Mouse (Mus musculus) hindbrain, embryonic 10.5 days (tissue): ENCODE data around the gene Pcsk4. TPM values are rescaled to one million over a fixed set of nuclear protein-coding genes. Genes with fewer than 3 reads are reported as not detected.

Experiments used
- DNase-seq: peaks from one replicate; pipeline ENCODE4 v3.0.0-alpha.2; 2017; ENCODE audit warnings: low spot score
- H3K27ac ChIP-seq: fragments of 300-500 bp; sonication (generic); 2 replicates; pipeline ENCODE4 v1.5.1; 2016; ENCODE audit warnings: mild to moderate bottlenecking, moderate library complexity
- H3K27me3 ChIP-seq: fragments of 300-500 bp; sonication (generic); 2 replicates; pipeline ENCODE4 v1.6.1; 2016; ENCODE audit warnings: mild to moderate bottlenecking; ENCODE audit not compliant: poor library complexity, insufficient read depth, severe bottlenecking
- H3K36me3 ChIP-seq: fragments of 300-500 bp; sonication (generic); 2 replicates; pipeline ENCODE4 v1.6.1; 2016; ENCODE audit warnings: mild to moderate bottlenecking, moderate library complexity
- H3K4me1 ChIP-seq: fragments of 300-500 bp; sonication (generic); replicated peaks from 2 replicates; pipeline ENCODE4 v1.6.1; 2016; ENCODE audit warnings: mild to moderate bottlenecking
- H3K4me3 ChIP-seq: fragments of 300-500 bp; sonication (generic); 2 replicates; pipeline ENCODE4 v1.5.1; 2016; ENCODE audit warnings: mild to moderate bottlenecking, moderate library complexity
- H3K9me3 ChIP-seq: fragments of 300-500 bp; sonication (generic); 2 replicates; pipeline ENCODE4 v1.6.1; 2016; ENCODE audit warnings: mild to moderate bottlenecking, moderate library complexity
- WGBS: fragments of 180-500 bp; shearing (Covaris S2); methylation state at CpG from one replicate; pipeline ENCODE4 v1.1.7; 2016; 5-methylcytosine and 5-hydroxymethylcytosine counted together
- polyA plus RNA-seq: library from polyadenylated mRNA; unstranded; fragments of >200 nt; fragmentation: Nextera tagmentation; extraction: Ambion mirVana; gene quantifications from 2 replicates; pipeline ENCODE4 v1.2.1, GENCODE M21; 2016

The Pcsk4 gene
- polyA plus RNA-seq, result 3.3 and 3.9 TPM in 2 replicates

- peaks cover 74% of the 10 kb centered on the region for H3K27me3 ChIP-seq
- H3K36me3 ChIP-seq, result no peaks in the 10 kb centered on the region
- 4% methylated on average over 36 of the region's 36 CpGs for WGBS
- peak within 1 kb of the TSS; percentile 58 for H3K4me3 ChIP-seq
- peak; percentile 98 for DNase-seq
- no peaks in the 10 kb centered on the region for H3K9me3 ChIP-seq
- peaks cover 47% of the 10 kb centered on the region for H3K4me1 ChIP-seq
- peak within 1 kb of the TSS; percentile 71 for H3K27ac ChIP-seq
These were observed at the start of gene Pcsk4, which contains the start of gene Reep6 for GRCm38 (mm10) chr10:80329273-80330081. Gene Pcsk4, minus strand, starts transcription at chr10:80329498. Gene Reep6, plus strand, starts transcription at chr10:80329953.

DNA sequence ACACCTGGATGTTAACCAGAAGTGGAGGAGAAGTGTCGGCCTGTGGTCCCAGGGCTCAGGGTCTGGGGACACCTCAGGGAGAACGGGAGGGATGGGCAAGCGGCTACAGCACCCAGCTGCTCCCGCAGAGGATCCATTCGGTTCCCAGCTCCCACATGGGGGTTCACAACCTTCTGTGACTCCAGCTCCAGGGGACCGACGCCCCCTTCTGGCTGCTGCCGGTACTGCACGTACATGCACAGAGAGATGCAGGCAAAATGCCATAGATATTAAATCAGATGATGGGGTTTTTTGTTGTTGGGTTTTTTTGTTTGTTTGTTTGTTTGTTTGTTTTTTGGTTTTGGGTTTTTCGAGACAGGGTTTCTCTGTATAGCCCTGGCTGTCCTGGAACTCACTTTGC, 48.4 kb upstream of the Pcsk4 start:
- peaks cover 37% of the 10 kb centered on the region for H3K36me3 ChIP-seq
- no peak for DNase-seq
- 49% methylated on average over 10 of the region's 10 CpGs for WGBS

GRCm38 (mm10) chr10:80376160-80376559, 46.9 kb upstream of the Pcsk4 start:
- Histone ChIP-seq H3K4me1 (peaks cover 23% of the 10 kb centered on the region), H3K27ac (no peak overlapping the region), H3K4me3 (no peak overlapping the region), H3K27me3 (peaks cover 8% of the 10 kb centered on the region; the same call in 1 of the 2 replicates), H3K36me3 (peaks cover 22% of the 10 kb centered on the region), H3K9me3 (no peaks in the 10 kb centered on the region)
- WGBS, result 1% methylated on average over 7 of the region's 7 CpGs
- DNase-seq, result peak; percentile 95

More for the DNA sequence above, 48.4 kb upstream of the Pcsk4 start:
- peaks cover 12% of the 10 kb centered on the region for H3K4me1 ChIP-seq
- no peak overlapping the region for H3K27ac ChIP-seq
- H3K4me3 ChIP-seq, result no peak overlapping the region
- H3K9me3 ChIP-seq, result no peaks in the 10 kb centered on the region
- peaks cover 4% of the 10 kb centered on the region; the same call in 1 of the 2 replicates for H3K27me3 ChIP-seq

GRCm38 (mm10) chr10:80374063-80374462, 44.8 kb upstream of the Pcsk4 start:
- H3K36me3 ChIP-seq, result peaks cover under 1% of the 10 kb centered on the region; the same call in 1 of the 2 replicates
- WGBS, result 22% methylated on average over 6 of the region's 6 CpGs
- peaks cover 21% of the 10 kb centered on the region for H3K4me1 ChIP-seq
- H3K27ac ChIP-seq, result no peak overlapping the region
- no peaks in the 10 kb centered on the region for H3K9me3 ChIP-seq
- no peak overlapping the region for H3K4me3 ChIP-seq
- DNase-seq, result peak; percentile 65
- peaks cover 8% of the 10 kb centered on the region; the same call in 1 of the 2 replicates for H3K27me3 ChIP-seq

GRCm38 (mm10) chr10:80372706-80373105, 43.4 kb upstream of the Pcsk4 start:
- Histone ChIP-seq H3K4me3 (no peak overlapping the region), H3K36me3 (no peaks in the 10 kb centered on the region), H3K4me1 (peaks cover 18% of the 10 kb centered on the region), H3K27ac (no peak overlapping the region), H3K9me3 (peaks cover 5% of the 10 kb centered on the region; the same call in 1 of the 2 replicates), H3K27me3 (peaks cover 15% of the 10 kb centered on the region)
- no peak for DNase-seq
- WGBS, result 80% methylated on average over 6 of the region's 6 CpGs

DNA sequence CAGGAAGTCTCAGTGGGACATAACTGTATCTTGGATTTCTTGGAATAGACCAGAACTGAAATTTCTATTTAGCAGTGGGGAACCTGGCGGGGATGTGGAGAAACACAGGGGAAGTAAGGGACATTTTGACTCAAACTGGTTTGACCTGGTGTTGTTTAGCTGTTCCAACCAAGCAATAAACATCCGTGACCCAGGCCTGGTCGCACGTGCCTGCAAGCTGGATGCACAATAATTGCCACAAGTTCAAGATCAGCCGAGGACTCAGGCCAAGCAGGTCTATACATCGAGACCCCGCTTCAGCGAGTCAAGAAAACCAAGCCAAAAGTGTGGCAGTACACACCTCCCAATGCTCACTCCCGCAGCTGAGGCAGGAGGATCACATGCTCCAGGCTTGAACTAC, 42.7 kb upstream of the Pcsk4 start:
- peak overlapping the region; percentile 13 for H3K27ac ChIP-seq
- H3K27me3 ChIP-seq, result peaks cover 22% of the 10 kb centered on the region
- peak overlapping the region; percentile 37 for H3K4me3 ChIP-seq
- 53% methylated on average over 9 of the region's 9 CpGs for WGBS
- H3K4me1 ChIP-seq, result peaks cover 18% of the 10 kb centered on the region
- H3K9me3 ChIP-seq, result peaks cover 5% of the 10 kb centered on the region; the same call in 1 of the 2 replicates
- H3K36me3 ChIP-seq, result no peaks in the 10 kb centered on the region
- DNase-seq, result no peak

DNA sequence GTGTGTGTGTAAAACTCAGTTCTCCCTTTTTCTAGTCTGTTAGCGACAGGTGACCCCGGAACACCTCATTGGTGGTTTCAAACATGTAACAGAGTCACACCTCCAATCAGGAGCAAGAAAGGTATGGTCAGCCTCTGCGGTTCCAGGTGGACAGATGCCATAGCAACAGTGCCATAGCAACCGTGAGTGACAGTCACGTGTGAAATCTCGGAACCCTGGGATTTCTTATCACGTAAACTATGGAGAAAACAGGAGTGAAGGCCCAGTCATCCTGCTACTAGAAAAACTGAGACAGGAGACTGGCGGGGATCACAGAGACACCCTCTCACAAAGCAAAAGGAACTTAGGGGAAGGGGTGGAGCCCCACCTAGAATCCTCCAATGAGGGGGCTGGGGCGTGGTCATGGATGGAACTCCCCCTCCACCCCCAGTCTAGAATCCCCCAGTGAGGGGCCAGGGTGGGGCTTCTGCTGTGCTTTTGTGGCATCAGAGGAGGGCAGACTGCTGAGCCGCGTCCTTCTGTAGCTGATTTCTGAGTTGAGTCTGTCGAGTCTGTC, 42.2 kb upstream of the Pcsk4 start:
- DNase-seq, result peak; percentile 68
- peak overlapping the region; percentile 13 for H3K27ac ChIP-seq

DNA sequence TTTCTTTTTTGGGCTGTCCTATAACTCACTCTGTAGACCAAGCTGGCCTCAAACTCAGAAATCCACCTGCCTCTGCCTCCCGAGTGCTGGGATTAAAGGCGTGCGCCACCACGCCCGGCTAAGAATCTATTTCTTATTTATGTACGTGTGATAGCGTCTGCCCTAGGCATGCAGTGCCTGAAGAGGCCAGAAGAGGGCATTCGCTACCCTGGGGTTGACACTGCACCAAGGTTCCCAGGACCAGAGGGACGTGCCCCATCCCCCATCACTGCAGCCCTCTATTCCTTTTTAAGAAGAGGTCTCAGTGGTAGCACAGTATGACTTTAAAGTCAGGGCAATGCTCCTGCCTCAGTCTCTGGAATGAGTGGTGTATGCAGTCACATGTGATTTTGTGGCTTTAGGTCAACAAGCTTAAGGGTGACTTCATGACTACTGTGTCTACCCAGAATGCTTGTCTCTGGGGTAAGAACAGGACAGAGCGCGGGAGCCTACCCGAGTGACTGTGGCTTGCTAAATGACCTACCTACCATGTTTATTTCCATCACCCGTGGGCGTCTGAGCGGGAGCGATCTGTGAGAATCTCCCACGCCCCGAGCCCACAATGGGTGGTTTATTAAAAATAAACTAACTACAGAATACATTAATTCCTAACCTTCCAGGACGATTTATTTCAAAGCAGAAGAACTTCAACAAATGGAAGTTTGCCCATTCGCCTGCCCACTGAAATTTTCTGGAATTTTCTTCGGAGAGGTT, 40.9 kb upstream of the Pcsk4 start:
- DNase-seq, result no peak
- Histone ChIP-seq H3K4me3 (no peak overlapping the region), H3K27me3 (peaks cover 38% of the 10 kb centered on the region), H3K9me3 (peaks cover 5% of the 10 kb centered on the region; the same call in 1 of the 2 replicates), H3K4me1 (peaks cover 18% of the 10 kb centered on the region), H3K36me3 (no peaks in the 10 kb centered on the region), H3K27ac (no peak overlapping the region)
- 79% methylated on average over 21 of the region's 21 CpGs for WGBS

More for the DNA sequence above, 42.2 kb upstream of the Pcsk4 start:
- H3K4me1 ChIP-seq, result peaks cover 18% of the 10 kb centered on the region
- H3K27me3 ChIP-seq, result peaks cover 26% of the 10 kb centered on the region
- WGBS, result 6% methylated on average over 12 of the region's 12 CpGs
- peak overlapping the region; percentile 37 for H3K4me3 ChIP-seq
- peaks cover 5% of the 10 kb centered on the region; the same call in 1 of the 2 replicates for H3K9me3 ChIP-seq
- H3K36me3 ChIP-seq, result no peaks in the 10 kb centered on the region

DNA sequence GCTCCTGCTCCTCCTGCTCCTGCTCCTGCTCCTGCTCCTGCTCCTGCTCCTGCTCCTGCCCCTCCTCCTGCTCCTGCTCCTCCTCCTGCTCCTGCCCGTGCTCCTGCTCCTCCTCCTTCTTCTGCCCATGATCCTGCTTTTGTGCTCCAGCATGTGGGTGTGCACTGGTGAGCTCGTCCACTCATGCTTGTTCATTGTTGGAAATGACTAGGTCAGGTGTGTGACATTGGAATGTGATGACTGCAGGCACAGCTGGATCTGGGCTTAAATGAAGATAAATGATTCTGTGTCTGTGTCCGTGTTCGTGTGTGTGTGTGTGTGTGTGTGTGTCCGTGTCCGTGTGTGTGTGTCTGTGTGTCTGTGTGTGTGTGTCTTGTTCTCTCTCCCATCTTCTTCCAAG, 39.1 kb upstream of the Pcsk4 start:
- Histone ChIP-seq H3K27me3 (peaks cover 56% of the 10 kb centered on the region), H3K36me3 (no peaks in the 10 kb centered on the region), H3K4me1 (peaks cover 28% of the 10 kb centered on the region), H3K27ac (no peak overlapping the region), H3K4me3 (no peak overlapping the region), H3K9me3 (peaks cover 5% of the 10 kb centered on the region; the same call in 1 of the 2 replicates)
- DNase-seq, result no peak
- WGBS, result 91% methylated on average over 6 of the region's 6 CpGs

- H3K4me3 ChIP-seq, result no peak overlapping the region
- H3K9me3 ChIP-seq, result peaks cover 5% of the 10 kb centered on the region; the same call in 1 of the 2 replicates
- H3K27me3 ChIP-seq, result peaks cover 57% of the 10 kb centered on the region
- 57% methylated on average over 5 of the region's 5 CpGs for WGBS
- H3K36me3 ChIP-seq, result no peaks in the 10 kb centered on the region
- peaks cover 28% of the 10 kb centered on the region for H3K4me1 ChIP-seq
- DNase-seq, result no peak
- no peak overlapping the region for H3K27ac ChIP-seq
These were observed 38.7 kb upstream of the Pcsk4 start for GRCm38 (mm10) chr10:80367954-80368353.

GRCm38 (mm10) chr10:80365736-80366135, 36.4 kb upstream of the Pcsk4 start:
- H3K4me3 ChIP-seq, result no peak overlapping the region
- DNase-seq, result no peak
- H3K36me3 ChIP-seq, result no peaks in the 10 kb centered on the region
- H3K27ac ChIP-seq, result no peak overlapping the region
- H3K27me3 ChIP-seq, result peaks cover 70% of the 10 kb centered on the region
- peaks cover 10% of the 10 kb centered on the region for H3K4me1 ChIP-seq
- WGBS, result 66% methylated on average over 6 of the region's 6 CpGs
- H3K9me3 ChIP-seq, result peaks cover 5% of the 10 kb centered on the region; the same call in 1 of the 2 replicates

DNA sequence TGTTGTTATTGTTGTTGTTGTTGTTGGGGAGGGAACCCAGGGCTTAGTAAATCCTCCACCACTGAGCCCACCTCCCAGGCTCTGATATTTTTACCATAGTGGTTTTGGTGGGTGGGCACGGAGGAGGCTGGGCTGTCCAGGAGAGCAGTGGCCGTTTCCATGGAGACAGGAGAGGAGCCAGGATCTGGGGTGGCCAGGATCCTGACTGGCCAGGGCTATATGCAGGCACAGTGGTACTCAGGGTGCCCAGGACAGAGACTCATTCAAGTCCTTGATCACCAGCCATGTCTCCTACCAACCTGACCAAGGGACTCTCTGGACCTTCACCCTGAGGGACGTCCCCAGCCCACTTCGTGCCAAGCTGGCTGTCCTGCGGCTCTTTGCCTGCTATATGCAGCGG, 34.4 kb upstream of the Pcsk4 start:
- H3K4me1 ChIP-seq, result peaks cover 10% of the 10 kb centered on the region
- H3K27me3 ChIP-seq, result peaks cover 90% of the 10 kb centered on the region
- H3K9me3 ChIP-seq, result peaks cover 5% of the 10 kb centered on the region; the same call in 1 of the 2 replicates
- no peak overlapping the region for H3K27ac ChIP-seq
- no peak overlapping the region for H3K4me3 ChIP-seq
- H3K36me3 ChIP-seq, result no peaks in the 10 kb centered on the region
- WGBS, result 39% methylated on average over 6 of the region's 6 CpGs
- DNase-seq, result no peak
